Mouse (Mus musculus) liver, adult 2 months (tissue): ENCODE results near the gene Efna4.

Experiments used
- CTCF ChIP-seq: fragments of 200-500 bp; IDR thresholded peaks from 2 replicates; pipeline ENCODE4 v1.5.1; 2011; ENCODE audit warnings: low read depth, low read length, control low read depth
- POLR2A ChIP-seq: fragments of 200-500 bp; IDR thresholded peaks from 2 replicates; pipeline ENCODE4 v1.6.1; 2011; ENCODE audit warnings: low read length, control low read depth; ENCODE audit not compliant: insufficient read depth; ENCODE audit errors: extremely low read depth

DNA sequence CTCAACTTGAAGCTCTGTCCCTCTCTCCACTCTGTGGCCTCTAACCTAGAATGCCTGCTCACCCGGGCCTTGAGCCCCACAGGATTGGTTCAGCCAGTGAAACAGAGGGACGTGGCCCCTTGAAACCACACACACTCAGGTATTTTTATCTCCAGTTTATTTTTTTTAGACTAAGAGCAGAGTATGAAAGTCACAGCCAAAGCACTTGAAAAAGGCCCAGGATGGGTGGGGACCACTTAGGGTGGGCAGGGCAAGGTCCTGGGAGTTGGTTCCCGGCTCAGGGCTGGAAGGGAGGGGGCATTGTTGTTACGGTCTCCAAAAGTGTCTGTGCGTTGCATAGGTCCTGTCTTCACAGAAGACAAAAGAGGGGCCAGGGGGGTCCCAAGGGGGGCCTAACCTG, 23.5 kb downstream of the Efna4 start:
- TF ChIP-seq POLR2A (no peak), CTCF (no peak)
